Mouse (Mus musculus): ENCODE measurements around the gene Rad51.

- TF ChIP-seq POLR2A (IDR thresholded peaks at IDR 0.05; ENCODE audit: low read depth, low read length) = no peak
- no peak for TF ChIP-seq CTCF (IDR thresholded peaks at IDR 0.05; ENCODE audit: extremely low read depth, insufficient read depth, insufficient read length, insufficient replicate concordance)
These were observed 42.8 kb downstream of the Rad51 start for GRCm38 (mm10) chr2:119155388-119155787.
